Mouse (Mus musculus) lung, adult 2 months (tissue): ENCODE results near the gene Adad1. TPM values are rescaled to one million over a fixed set of nuclear protein-coding genes. Genes with fewer than 3 reads are reported as not detected.

Source experiments
- DNase-seq: peaks from one replicate; pipeline ENCODE4 v3.0.0; 2022
- H3K4me1 ChIP-seq: fragments of 200-500 bp; 2 replicates; pipeline ENCODE4 v1.6.1; 2011; ENCODE audit warnings: low read length; ENCODE audit not compliant: control insufficient read depth, insufficient read depth
- H3K4me3 ChIP-seq: fragments of 200-500 bp; replicated peaks from 2 replicates; pipeline ENCODE3; 2011; ENCODE audit warnings: low read depth, mild to moderate bottlenecking, control low read depth, low read length; ENCODE audit errors: extremely low read depth
- CTCF ChIP-seq: fragments of 200-500 bp; IDR thresholded peaks from 2 replicates; pipeline ENCODE4 v1.5.1; 2011; ENCODE audit warnings: mild to moderate bottlenecking, low read length, control low read depth; ENCODE audit not compliant: insufficient read depth
- POLR2A ChIP-seq: fragments of 200-500 bp; IDR thresholded peaks from 2 replicates; pipeline ENCODE4 v1.6.1; 2011; ENCODE audit warnings: low read depth, mild to moderate bottlenecking, control low read depth, low read length, borderline replicate concordance; ENCODE audit errors: extremely low read depth
- WGBS: fragments of 180-500 bp; shearing (Covaris S2); methylation state at CpG from one replicate; pipeline ENCODE4 v1.1.7; 2018; 5-methylcytosine and 5-hydroxymethylcytosine counted together
- polyA plus RNA-seq: library from polyadenylated mRNA; depleted of rRNA; stranded (reverse); fragments of >200 nt; gene quantifications from 2 replicates; pipeline ENCODE4 v1.2.3, GENCODE M21; 2012

Adad1 gene
- polyA plus RNA-seq, 1 experiment = not detected

DNA sequence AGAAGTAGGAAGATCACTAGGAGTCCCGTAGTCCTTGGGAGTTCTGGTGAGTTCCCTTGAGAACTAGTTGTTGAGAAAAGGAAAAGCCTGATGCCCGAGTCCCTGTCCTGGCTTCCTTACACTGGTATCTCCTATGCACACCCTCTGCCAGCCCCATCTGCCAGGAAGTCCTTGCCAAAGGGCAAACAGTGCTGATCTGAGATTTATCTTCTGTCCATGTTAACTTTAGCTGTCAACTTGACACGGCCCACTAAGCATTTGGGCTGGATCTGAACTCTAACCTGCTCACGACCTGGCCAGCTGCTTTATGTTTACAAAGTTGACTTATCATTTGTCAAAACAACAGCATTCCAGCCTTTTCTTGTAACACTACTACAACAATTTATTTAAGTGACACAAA, 73.9 kb downstream of the Adad1 start:
- no peak for DNase-seq
- Histone ChIP-seq H3K4me1 (no peaks in the 10 kb centered on the region), H3K4me3 (no peak overlapping the region)
- 23% methylated on average over 4 of the region's 4 CpGs for WGBS
- no peak for TF ChIP-seq CTCF
- no peak for TF ChIP-seq POLR2A

DNA sequence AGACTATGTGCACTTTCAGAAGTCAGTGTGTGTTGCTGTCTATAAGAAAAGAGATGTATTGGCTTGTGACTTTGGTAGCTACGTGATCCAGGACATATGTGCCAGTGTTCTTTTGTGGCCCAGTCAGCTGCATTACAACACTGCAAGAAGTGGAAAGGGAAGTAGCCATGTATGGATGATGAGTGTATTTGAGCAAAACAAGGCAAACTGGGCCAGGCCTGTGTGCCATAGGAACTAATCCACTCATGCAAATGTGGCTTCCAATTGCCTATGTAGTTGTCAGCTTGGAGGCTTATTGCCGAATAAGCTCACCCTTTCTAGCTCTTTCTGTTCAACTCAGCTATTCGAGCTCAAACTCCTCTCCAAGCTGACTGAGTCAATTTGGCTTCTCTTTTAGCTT, 75.9 kb downstream of the Adad1 start:
- Histone ChIP-seq H3K4me1 (no peaks in the 10 kb centered on the region), H3K4me3 (no peak overlapping the region)
- DNase-seq = no peak
- no peak for TF ChIP-seq CTCF
- TF ChIP-seq POLR2A = no peak
- 82% methylated on average over 3 of the region's 3 CpGs for WGBS

DNA sequence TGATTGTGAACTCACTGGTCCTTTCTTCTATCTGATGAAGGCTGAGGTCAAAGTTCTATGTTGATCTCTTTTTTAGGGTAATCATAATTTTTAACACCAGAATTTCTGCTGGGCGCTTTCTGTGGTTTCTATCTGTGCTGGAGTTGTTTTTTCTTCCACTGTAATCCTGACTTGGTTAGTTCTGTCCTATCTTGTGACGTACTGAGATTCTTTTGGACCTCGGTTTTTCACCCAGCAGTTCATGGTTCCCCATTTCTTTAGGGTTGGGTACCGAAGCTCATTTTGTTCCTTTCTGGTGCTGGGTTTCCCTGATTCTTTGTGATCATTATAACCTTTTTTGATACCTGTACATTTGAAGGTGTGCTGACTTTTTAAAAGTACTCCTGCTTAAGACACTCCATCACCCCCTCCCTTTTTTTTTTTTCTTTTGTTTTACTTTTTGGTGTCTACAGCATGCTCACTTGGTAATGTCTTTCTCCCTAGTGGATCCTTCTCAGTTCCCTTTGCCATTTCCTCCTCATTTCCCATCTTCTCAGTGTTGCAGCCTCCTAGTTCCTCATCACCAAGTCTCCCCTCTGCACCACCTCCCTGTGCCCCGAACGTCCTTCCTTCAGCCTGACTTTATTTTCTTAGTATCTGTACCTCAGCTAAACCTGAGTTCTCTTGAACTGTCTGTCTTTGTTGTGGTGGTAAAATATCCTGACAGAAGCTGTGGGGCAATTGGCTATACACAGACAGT, 77.0 kb downstream of the Adad1 start:
- 76% methylated on average over 6 of the region's 6 CpGs for WGBS

DNA sequence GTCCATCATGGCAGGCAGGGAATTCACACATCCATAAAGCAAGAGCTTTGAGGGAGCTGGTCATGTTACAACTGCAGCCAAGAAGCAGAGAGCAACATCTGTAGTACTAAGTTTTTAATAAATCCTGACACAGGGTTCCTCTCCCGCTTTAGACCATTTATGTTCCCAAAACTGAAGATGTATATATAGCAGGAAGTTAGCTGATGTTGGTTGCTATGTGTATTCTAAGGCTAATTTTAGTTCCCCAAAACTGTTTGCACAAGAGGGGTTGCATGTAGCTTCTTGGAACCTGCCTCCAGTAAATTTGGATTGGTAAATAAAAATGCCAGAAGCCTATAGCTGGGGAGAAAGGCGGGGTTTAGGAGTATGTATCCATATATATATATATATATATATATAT, 78.5 kb downstream of the Adad1 start:
- WGBS = 93% methylated on average over 2 of the region's 2 CpGs
- Histone ChIP-seq H3K4me3 (no peak overlapping the region), H3K4me1 (no peaks in the 10 kb centered on the region)
- no peak for DNase-seq
- TF ChIP-seq POLR2A = no peak
- TF ChIP-seq CTCF = no peak

More for the DNA sequence above, 77.0 kb downstream of the Adad1 start:
- DNase-seq = no peak
- TF ChIP-seq POLR2A (no peak), CTCF (no peak)
- no peak overlapping the region for H3K4me3 ChIP-seq
- H3K4me1 ChIP-seq = no peaks in the 10 kb centered on the region

DNA sequence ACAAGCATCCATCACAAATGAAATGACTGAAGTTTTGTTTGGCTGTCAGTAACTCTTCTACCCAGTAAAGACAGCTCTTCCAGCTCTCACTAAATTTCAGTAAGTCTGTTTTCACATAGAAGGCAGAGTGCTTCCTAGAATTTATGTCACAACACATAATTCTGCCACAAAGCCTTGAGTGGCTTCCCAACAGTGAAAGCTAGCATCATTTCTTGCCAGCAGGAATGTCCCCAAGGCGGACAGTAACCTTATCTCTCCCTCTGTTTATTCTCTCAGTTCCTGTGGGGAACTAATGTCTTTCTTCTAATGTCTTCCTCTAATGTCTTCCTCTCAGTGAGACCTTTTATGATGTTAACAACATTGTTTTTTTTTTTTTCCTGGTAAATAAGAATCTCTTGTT, 81.7 kb downstream of the Adad1 start:
- DNase-seq = no peak
- WGBS = 21% methylated on average over 1 of the region's 1 CpGs
- TF ChIP-seq POLR2A (no peak), CTCF (no peak)
- no peaks in the 10 kb centered on the region for H3K4me1 ChIP-seq
- H3K4me3 ChIP-seq = no peak overlapping the region

DNA sequence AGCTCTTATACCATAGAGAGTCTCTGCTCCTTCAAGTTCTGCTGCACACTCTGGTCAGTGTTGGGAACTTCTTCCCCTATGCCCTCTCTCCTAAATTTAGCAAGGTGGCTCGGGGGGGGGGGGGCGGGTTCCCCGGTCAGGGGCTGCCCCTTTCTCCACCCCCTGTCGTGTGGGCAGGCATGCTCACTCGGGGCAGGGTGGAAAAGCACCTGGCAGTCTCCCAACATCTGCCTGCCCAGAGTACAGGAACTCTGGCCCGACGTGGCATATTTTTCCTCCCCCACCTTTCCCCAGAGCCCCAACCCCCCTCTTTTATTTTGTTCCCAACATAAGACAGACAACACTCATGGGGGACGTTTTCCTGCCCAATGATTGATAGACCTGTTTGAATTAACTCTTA, 83.1 kb downstream of the Adad1 start:
- Histone ChIP-seq H3K4me1 (no peaks in the 10 kb centered on the region), H3K4me3 (no peak overlapping the region)
- 3% methylated on average over 8 of the region's 8 CpGs for WGBS
- no peak for TF ChIP-seq CTCF
- TF ChIP-seq POLR2A = no peak
- DNase-seq = no peak

DNA sequence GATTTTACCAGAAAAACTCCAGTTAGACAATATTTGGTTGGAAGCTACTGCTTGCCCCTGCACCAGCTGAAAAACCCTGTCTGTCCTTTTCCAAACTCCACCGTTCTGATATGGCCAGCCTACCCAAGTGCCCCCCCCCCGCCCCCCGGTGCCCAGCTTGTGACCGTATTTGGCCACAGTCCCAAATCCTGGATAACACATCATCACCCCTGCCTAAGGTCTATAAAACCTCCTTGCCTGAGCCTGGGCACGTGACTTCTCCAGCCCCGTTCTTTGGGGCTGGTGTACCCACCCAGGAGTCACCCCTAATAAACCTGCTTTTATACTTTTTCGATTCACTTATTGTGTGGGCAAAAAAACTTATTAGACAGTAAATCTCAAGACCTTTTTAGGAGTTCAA, 83.5 kb downstream of the Adad1 start:
- H3K4me3 ChIP-seq = no peak overlapping the region
- WGBS = 42% methylated on average over 7 of the region's 7 CpGs
- TF ChIP-seq POLR2A = no peak
- TF ChIP-seq CTCF = no peak
- H3K4me1 ChIP-seq = no peaks in the 10 kb centered on the region
- DNase-seq = no peak

DNA sequence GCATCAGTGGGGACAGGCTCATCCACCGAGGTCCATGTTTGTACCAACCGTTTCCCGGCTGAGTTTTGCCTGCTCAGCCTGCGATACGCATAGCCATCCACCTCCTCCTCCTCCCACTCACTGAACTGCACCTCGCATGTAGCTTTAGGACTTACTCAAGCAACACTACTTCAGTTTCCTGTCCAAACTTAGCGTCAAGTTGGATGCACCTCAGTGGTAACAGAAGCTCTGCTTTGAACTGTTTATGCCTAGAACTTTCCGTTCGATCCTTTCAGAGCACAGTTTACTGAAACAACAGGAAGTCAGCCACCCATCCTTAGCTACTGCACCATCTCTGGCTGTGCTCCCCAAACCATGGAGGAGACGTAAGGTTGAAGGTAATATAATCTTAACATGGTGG, 88.9 kb downstream of the Adad1 start:
- TF ChIP-seq CTCF (no peak), POLR2A (no peak)
- no peak for DNase-seq
- Histone ChIP-seq H3K4me3 (no peak overlapping the region), H3K4me1 (peaks cover 2% of the 10 kb centered on the region; the same call in 1 of the 2 replicates)
- 60% methylated on average over 10 of the region's 10 CpGs for WGBS

DNA sequence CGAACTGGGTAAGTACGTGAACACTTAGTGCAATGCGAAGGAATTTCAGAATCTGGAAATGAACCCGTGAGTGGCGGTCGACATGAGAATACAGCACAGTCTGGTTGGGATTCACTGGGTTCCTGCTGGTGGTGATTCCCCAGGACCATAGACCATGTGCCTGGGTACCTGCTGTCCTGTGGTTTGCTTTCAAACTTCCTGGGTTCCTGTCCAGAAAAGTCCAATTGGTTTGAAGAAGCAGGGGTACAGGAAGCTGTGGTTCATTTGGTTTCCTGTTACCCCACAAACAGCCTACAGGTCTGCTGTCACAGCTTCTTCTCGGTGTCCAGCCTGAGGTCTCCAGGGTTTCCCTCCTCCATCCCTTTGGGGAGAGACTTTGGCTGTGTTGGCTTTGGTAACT, 89.7 kb downstream of the Adad1 start:
- H3K4me3 ChIP-seq = no peak overlapping the region
- DNase-seq = no peak
- peaks cover 2% of the 10 kb centered on the region; the same call in 1 of the 2 replicates for H3K4me1 ChIP-seq
- no peak for TF ChIP-seq CTCF
- WGBS = 72% methylated on average over 7 of the region's 7 CpGs

DNA sequence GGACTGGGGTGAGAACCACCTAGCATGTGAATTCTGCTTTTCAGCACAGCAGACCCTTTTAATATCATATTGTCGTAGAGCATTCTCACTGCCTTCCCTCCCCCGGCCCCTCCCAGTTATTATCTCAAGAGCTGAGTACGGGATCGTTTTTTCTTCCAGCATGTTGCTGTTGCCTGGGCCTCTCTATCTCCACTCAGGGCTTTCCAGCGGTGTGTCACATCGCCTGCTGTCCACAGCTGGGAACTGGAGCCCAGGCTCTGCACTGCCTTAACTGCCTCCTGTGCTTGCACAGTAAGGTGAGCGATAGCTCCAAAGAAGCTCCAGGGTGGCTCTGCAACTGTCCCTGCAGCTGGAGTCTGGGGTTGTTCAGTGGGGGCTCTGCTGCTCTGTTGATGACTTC, 91.1 kb downstream of the Adad1 start:
- H3K4me1 ChIP-seq = peaks cover 2% of the 10 kb centered on the region; the same call in 1 of the 2 replicates
- WGBS = 58% methylated on average over 7 of the region's 7 CpGs
- no peak for DNase-seq
- TF ChIP-seq CTCF (no peak), POLR2A (no peak)
- H3K4me3 ChIP-seq = no peak overlapping the region
